Mouse (Mus musculus) E14TG2a.4 (cell line): ENCODE measurements at regions not wholly inside any gene's neighbourhood (a gene's known extent, or its start where the extent isn't known, plus 50 kb on each side); places are given as distances from the start of the nearest gene placed in this dataset.

Experiments used
- H3K27me3 ChIP-seq: 2 replicates; pipeline ENCODE4 v1.6.1; 2014; ENCODE audit warnings: low read length, control low read depth; ENCODE audit not compliant: insufficient read depth
- H3K36me3 ChIP-seq: 2 replicates; pipeline ENCODE4 v1.6.1; 2014; ENCODE audit warnings: low read length, control low read depth; ENCODE audit not compliant: insufficient read depth
- H3K4me1 ChIP-seq: replicated peaks from 2 replicates; pipeline ENCODE4 v1.6.1; 2014; ENCODE audit warnings: low read depth, low read length, control low read depth
- H3K4me3 ChIP-seq: replicated peaks from 2 replicates; pipeline ENCODE4 v1.5.1; 2014; ENCODE audit warnings: mild to moderate bottlenecking, low read length
- H3K9me3 ChIP-seq: 2 replicates; pipeline ENCODE4 v1.6.1; 2014; ENCODE audit warnings: low read length, control low read depth
- CTCF ChIP-seq: conservative IDR thresholded peaks from 2 replicates; pipeline ENCODE4 v1.5.1; 2014; ENCODE audit warnings: low read length
- NANOG ChIP-seq: IDR thresholded peaks from 2 replicates; pipeline ENCODE4 v1.6.1; 2014; ENCODE audit warnings: borderline replicate concordance, low read length, mixed read lengths
- POU5F1 ChIP-seq: IDR thresholded peaks from 2 replicates; pipeline ENCODE4 v1.6.1; 2014; ENCODE audit warnings: low read length, borderline replicate concordance

GRCm38 (mm10) chr6:100998285-100998684 is 164.9 kb downstream of the Ppp4r2 start:
- TF ChIP-seq NANOG (no peak), CTCF (no peak), POU5F1 (no peak)
- H3K4me3 ChIP-seq: no peak overlapping the region
- H3K27me3 ChIP-seq: peaks cover 9% of the 10 kb centered on the region
- H3K36me3 ChIP-seq: no peaks in the 10 kb centered on the region
- H3K4me1 ChIP-seq: no peaks in the 10 kb centered on the region
- 0 out of 2 replicates have a peak, but pooled peaks cover 6% of the 10 kb centered on the region for H3K9me3 ChIP-seq

- no peak overlapping the region for H3K4me3 ChIP-seq
- no peaks in the 10 kb centered on the region for H3K36me3 ChIP-seq
- H3K4me1 ChIP-seq: no peaks in the 10 kb centered on the region
- TF ChIP-seq POU5F1 (no peak), CTCF (no peak), NANOG (no peak)
- H3K9me3 ChIP-seq: 0 out of 2 replicates have a peak, but pooled peaks cover 2% of the 10 kb centered on the region
- H3K27me3 ChIP-seq: peaks cover 9% of the 10 kb centered on the region
Measured at GRCm38 (mm10) chr6:101003901-101004300, 170.5 kb downstream of the Ppp4r2 start.

DNA sequence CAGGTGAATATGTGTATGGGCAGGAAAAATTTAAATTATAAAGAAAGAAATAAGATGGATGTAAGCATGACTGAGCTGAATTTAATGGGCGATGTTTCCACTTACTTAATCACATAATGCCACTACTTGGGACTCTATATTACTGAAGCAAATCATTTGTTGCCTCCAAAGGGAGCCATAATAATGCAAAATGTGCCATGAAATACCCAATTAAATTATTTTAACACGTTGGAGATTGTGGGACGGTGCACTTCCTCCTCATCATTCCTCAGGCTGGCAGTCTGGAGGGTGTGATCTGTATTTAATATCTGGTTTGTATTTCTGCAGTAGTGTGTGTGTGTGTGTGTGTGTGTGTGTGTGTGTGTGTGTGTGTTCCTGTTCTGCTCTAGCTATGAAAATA is 188.2 kb downstream of the Ppp4r2 start:
- TF ChIP-seq NANOG: no peak
- no peak for TF ChIP-seq CTCF
- TF ChIP-seq POU5F1: no peak
- H3K36me3 ChIP-seq: no peaks in the 10 kb centered on the region
- H3K4me1 ChIP-seq: no peaks in the 10 kb centered on the region
- H3K4me3 ChIP-seq: no peak overlapping the region
- no peaks in the 10 kb centered on the region for H3K27me3 ChIP-seq
- no peaks in the 10 kb centered on the region for H3K9me3 ChIP-seq

GRCm38 (mm10) chr6:101025816-101026215 is 192.4 kb downstream of the Ppp4r2 start:
- H3K4me3 ChIP-seq: no peak overlapping the region
- H3K9me3 ChIP-seq: no peaks in the 10 kb centered on the region
- peaks cover 22% of the 10 kb centered on the region for H3K4me1 ChIP-seq
- TF ChIP-seq NANOG: no peak
- TF ChIP-seq POU5F1: no peak
- TF ChIP-seq CTCF: no peak
- no peaks in the 10 kb centered on the region for H3K27me3 ChIP-seq
- H3K36me3 ChIP-seq: no peaks in the 10 kb centered on the region

DNA sequence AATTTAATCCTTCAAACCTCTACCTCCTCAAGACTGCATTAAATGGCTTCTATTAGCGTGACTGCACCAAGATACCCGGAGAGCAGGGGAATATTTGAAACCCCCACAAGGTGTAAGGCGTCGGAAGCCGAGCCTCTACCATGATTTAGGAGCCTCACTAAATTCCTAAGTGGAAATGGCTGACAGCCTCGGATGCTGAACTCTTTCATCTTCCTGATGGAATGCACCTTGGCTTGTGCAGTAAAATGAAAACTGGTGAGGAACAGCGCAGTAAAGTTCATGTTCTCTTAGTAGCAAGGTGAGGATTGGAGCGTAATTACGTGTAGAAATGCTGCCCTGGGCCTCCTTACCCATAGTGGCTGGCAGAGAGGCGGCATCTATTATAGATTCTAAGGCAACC is 194.0 kb downstream of the Ppp4r2 start:
- H3K27me3 ChIP-seq: no peaks in the 10 kb centered on the region
- no peaks in the 10 kb centered on the region for H3K36me3 ChIP-seq
- peaks cover 23% of the 10 kb centered on the region for H3K4me1 ChIP-seq
- no peaks in the 10 kb centered on the region for H3K9me3 ChIP-seq
- no peak for TF ChIP-seq NANOG
- TF ChIP-seq CTCF: no peak
- no peak for TF ChIP-seq POU5F1
- H3K4me3 ChIP-seq: no peak overlapping the region

DNA sequence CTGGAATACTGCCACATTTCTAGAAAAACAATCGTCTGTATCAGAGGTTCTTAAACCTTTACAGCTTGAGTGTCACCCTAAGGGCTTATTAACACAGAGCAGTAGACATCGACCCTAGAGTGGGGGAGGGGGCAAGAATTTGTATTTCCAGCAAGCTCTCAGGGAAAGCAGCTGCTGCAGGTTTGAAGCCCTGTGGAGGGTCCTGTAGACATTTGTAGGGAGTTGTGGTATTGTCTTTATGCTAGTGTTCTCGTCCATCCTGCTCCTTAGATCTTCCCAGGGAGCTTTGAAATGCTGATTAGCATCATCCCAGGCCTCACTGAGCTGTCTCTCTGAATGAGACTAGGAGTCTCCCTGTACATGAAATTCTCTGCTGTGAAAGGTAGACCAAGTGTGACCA is 196.0 kb downstream of the Ppp4r2 start:
- TF ChIP-seq POU5F1 (peak; percentile 8; the same call in 1 of the 2 replicates), NANOG (no peak), CTCF (no peak)
- H3K27me3 ChIP-seq: no peaks in the 10 kb centered on the region; the same call in 1 of the 2 replicates
- H3K4me3 ChIP-seq: no peak overlapping the region
- peaks cover 23% of the 10 kb centered on the region for H3K4me1 ChIP-seq
- H3K36me3 ChIP-seq: no peaks in the 10 kb centered on the region
- no peaks in the 10 kb centered on the region for H3K9me3 ChIP-seq

- Histone ChIP-seq H3K27me3 (no peaks in the 10 kb centered on the region; the same call in 1 of the 2 replicates), H3K4me1 (peaks cover 23% of the 10 kb centered on the region), H3K4me3 (no peak overlapping the region), H3K36me3 (no peaks in the 10 kb centered on the region), H3K9me3 (no peaks in the 10 kb centered on the region)
- TF ChIP-seq POU5F1 (no peak), NANOG (no peak), CTCF (no peak)
Measured at GRCm38 (mm10) chr6:101030451-101031125, 197.2 kb downstream of the Ppp4r2 start.

- TF ChIP-seq NANOG (no peak), POU5F1 (no peak), CTCF (no peak)
- Histone ChIP-seq H3K9me3 (peaks cover 5% of the 10 kb centered on the region; the same call in 1 of the 2 replicates), H3K4me1 (no peaks in the 10 kb centered on the region), H3K36me3 (no peaks in the 10 kb centered on the region), H3K27me3 (no peaks in the 10 kb centered on the region), H3K4me3 (no peak overlapping the region)
Measured at GRCm38 (mm10) chr6:101046755-101047154, 213.3 kb downstream of the Ppp4r2 start.

- H3K4me3 ChIP-seq: no peak overlapping the region
- H3K27me3 ChIP-seq: no peaks in the 10 kb centered on the region
- no peak for TF ChIP-seq CTCF
- no peak for TF ChIP-seq NANOG
- TF ChIP-seq POU5F1: no peak
- H3K9me3 ChIP-seq: peaks cover 5% of the 10 kb centered on the region; the same call in 1 of the 2 replicates
- H3K36me3 ChIP-seq: no peaks in the 10 kb centered on the region
- H3K4me1 ChIP-seq: no peaks in the 10 kb centered on the region
Measured at GRCm38 (mm10) chr6:101047195-101047594, 213.8 kb downstream of the Ppp4r2 start.
